Mouse (Mus musculus) ES-E14 (cell line): ENCODE results near the gene Snap29. TPM values are rescaled to one million over a fixed set of nuclear protein-coding genes. Genes with fewer than 3 reads are reported as not detected.

Experiments used
- DNase-seq: peaks from one replicate; pipeline ENCODE4 v3.0.0-alpha.2; 2013; ENCODE audit warnings: low read depth, low spot score
- H3K27ac ChIP-seq: 2 replicates; pipeline ENCODE4 v1.5.1; 2012; ENCODE audit warnings: low read depth, mild to moderate bottlenecking, low read length, moderate library complexity, mixed read lengths; ENCODE audit not compliant: poor library complexity, insufficient read depth, severe bottlenecking
- H3K36me3 ChIP-seq: 2 replicates; pipeline ENCODE4 v1.6.1; 2012; ENCODE audit warnings: mild to moderate bottlenecking, low read length, moderate library complexity, mixed read lengths; ENCODE audit not compliant: control insufficient read depth, poor library complexity, insufficient read depth, severe bottlenecking
- H3K4me1 ChIP-seq, 2 experiments: fragments of 150-350 bp in 1 of 2; sonication (generic) in 1 of 2; 2 replicates each; pipeline ENCODE4 v1.6.1; 2012; ENCODE audit warnings: low read length in 2 of 2, mild to moderate bottlenecking in 1 of 2, mixed read lengths in 1 of 2; ENCODE audit not compliant: control insufficient read depth in 2 of 2, insufficient read depth in 2 of 2, poor library complexity in 1 of 2
- H3K4me3 ChIP-seq, 2 experiments: fragments of 150-350 bp in 1 of 2; sonication (generic) in 1 of 2; 2 replicates each; pipeline ENCODE4 v1.5.1; 2012; ENCODE audit warnings: low read length in 2 of 2, low read depth in 1 of 2, mild to moderate bottlenecking in 1 of 2, mixed read lengths in 1 of 2; ENCODE audit not compliant: insufficient read depth in 1 of 2, poor library complexity in 1 of 2, severe bottlenecking in 1 of 2
- H3K9ac ChIP-seq: 2 replicates; pipeline ENCODE4 v1.6.1; 2012; ENCODE audit warnings: low read depth, mild to moderate bottlenecking, low read length, mixed read lengths; ENCODE audit not compliant: poor library complexity, insufficient read depth, severe bottlenecking
- H3K9me3 ChIP-seq: fragments of 150-350 bp; sonication (generic); 2 replicates; pipeline ENCODE4 v1.6.1; 2012; ENCODE audit warnings: low read depth, mild to moderate bottlenecking, low read length; ENCODE audit not compliant: control insufficient read depth, insufficient read depth
- CHD2 ChIP-seq: IDR thresholded peaks from 2 replicates; pipeline ENCODE4 v1.6.1; 2014; ENCODE audit warnings: mild to moderate bottlenecking, low read depth, low read length, inconsistent platforms
- HCFC1 ChIP-seq: IDR thresholded peaks from 2 replicates; pipeline ENCODE4 v1.6.1; 2012; ENCODE audit warnings: low read length, inconsistent platforms, borderline replicate concordance; ENCODE audit not compliant: insufficient read depth
- MAFK ChIP-seq: IDR thresholded peaks from 2 replicates; pipeline ENCODE4 v1.6.1; 2014; ENCODE audit warnings: mild to moderate bottlenecking, low read depth, low read length, inconsistent platforms; ENCODE audit not compliant: insufficient read depth
- ZC3H11A ChIP-seq: IDR thresholded peaks from 2 replicates; pipeline ENCODE4 v1.6.1; 2012; ENCODE audit warnings: low read depth, mild to moderate bottlenecking, inconsistent platforms, low read length, borderline replicate concordance
- ZNF384 ChIP-seq: IDR thresholded peaks from 2 replicates; pipeline ENCODE4 v1.6.1; 2012; ENCODE audit warnings: low read depth, low read length, inconsistent platforms
- in situ Hi-C, 2 experiments: fragments of 600-800 bp; cut with MboI; formaldehyde crosslinking; loops; one replicate each; pipeline ENCODE4 v1.15.1; 2025; ENCODE audit warnings: low sequenced_read_pairs in 2 of 2, inconsistent platforms in 1 of 2; ENCODE audit not compliant: unreplicated experiment in 2 of 2
- total RNA-seq: library from RNA; depleted of rRNA; stranded (reverse); fragments of 300-350 nt; gene quantifications from 2 replicates; pipeline ENCODE4 v1.2.3, GENCODE M21; 2012

Gene Snap29
- total RNA-seq, 1 experiment = 7.5 TPM

- Histone ChIP-seq H3K9me3 (no peaks in the 10 kb centered on the region), H3K4me1 (peaks cover 0 to 4% of the 10 kb centered on the region in 2 experiments; a peak in 1 of 4 replicates), H3K4me3 (no peak overlapping the region), H3K9ac (no peak overlapping the region), H3K27ac (no peak overlapping the region), H3K36me3 (no peaks in the 10 kb centered on the region)
- no peak for DNase-seq
- TF ChIP-seq HCFC1 (no peak), MAFK (no peak), CHD2 (no peak), ZC3H11A (no peak), ZNF384 (no peak)
- in situ Hi-C loops = no loop called here
Observed at GRCm38 (mm10) chr16:17392784-17393183, 13.0 kb upstream of the Snap29 start.

- in situ Hi-C loops = no loop called here
- TF ChIP-seq MAFK (no peak), ZNF384 (no peak), HCFC1 (no peak), ZC3H11A (peak; percentile 69; the same call in 1 of the 2 replicates)
- H3K9ac ChIP-seq = no peak overlapping the region
Observed at GRCm38 (mm10) chr16:17402855-17403254, 2.9 kb upstream of the Snap29 start.

GRCm38 (mm10) chr16:17405271-17405696 lies 502 bp upstream of the Snap29 start:
- TF ChIP-seq MAFK (no peak), ZC3H11A (no peak), ZNF384 (no peak), HCFC1 (no peak), CHD2 (no peak)
- no peaks in the 10 kb centered on the region for H3K36me3 ChIP-seq
- no peaks in the 10 kb centered on the region for H3K9me3 ChIP-seq
- in situ Hi-C loops = no loop called here
- peaks cover 2 to 8% of the 10 kb centered on the region in 2 experiments; a peak in 2 of 4 replicates for H3K4me1 ChIP-seq
- peak overlapping the region; percentile 86 to 94 for H3K4me3 ChIP-seq
- H3K9ac ChIP-seq = peak overlapping the region; percentile 80
- no peak overlapping the region for H3K27ac ChIP-seq
- DNase-seq = peak; percentile 50

More at GRCm38 (mm10) chr16:17402855-17403254, 2.9 kb upstream of the Snap29 start:
- Histone ChIP-seq H3K4me3 (no peak overlapping the region), H3K27ac (no peak overlapping the region), H3K9me3 (no peaks in the 10 kb centered on the region), H3K4me1 (peaks cover 0 to 2% of the 10 kb centered on the region in 2 experiments; a peak in 2 of 4 replicates), H3K36me3 (no peaks in the 10 kb centered on the region)
- peak; percentile 44 for DNase-seq

- H3K9me3 ChIP-seq = no peaks in the 10 kb centered on the region
- H3K27ac ChIP-seq = no peak overlapping the region
- TF ChIP-seq MAFK (no peak), CHD2 (no peak), ZC3H11A (no peak), HCFC1 (no peak), ZNF384 (no peak)
- in situ Hi-C loops = no loop called here
- no peak overlapping the region; the same call in 1 of the 2 replicates for H3K9ac ChIP-seq
- H3K4me3 ChIP-seq = peak overlapping the region; percentile 84 to 90
- peaks cover 2 to 8% of the 10 kb centered on the region in 2 experiments; a peak in 2 of 4 replicates for H3K4me1 ChIP-seq
- no peaks in the 10 kb centered on the region for H3K36me3 ChIP-seq
- no peak for DNase-seq
Observed at GRCm38 (mm10) chr16:17406512-17407231, 886 bp downstream of the Snap29 start.
